Comparison of ENCODE assay signal across 10 mouse cellular contexts in the genomic region with DNA sequence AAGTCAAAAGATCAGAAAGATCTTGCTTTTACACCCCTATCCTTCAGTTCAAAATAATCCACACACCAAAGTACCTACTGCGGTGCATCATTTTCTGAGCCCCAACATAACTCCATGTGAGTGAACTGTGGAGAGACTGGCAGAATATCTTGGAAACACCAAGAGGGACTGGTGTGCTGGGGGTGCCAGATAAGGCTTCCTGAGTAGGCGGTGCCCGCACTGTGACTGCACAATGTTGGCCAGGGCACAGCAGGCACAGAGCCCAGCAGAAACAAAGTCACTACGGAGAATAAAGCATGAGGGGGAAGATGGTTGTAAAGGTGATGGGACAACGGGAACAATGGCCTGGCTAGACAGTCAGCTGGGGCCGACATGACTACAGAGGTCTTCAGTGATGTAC.
DNase-seq lines count a peak whose midpoint lies in the region; ATAC-seq lines count a peak whose summit lies in the region.
"Had no signal": no experiment of that assay in that cellular context is flagged by ENCODE, and none has a peak within 500 bp of the region (broad histone marks: within the 10 kb centered on the region; RNA-seq: fewer than 3 reads in every experiment).

No protein-coding gene starts in this region.

- no peak overlapping the region for H3K4me3 ChIP-seq in midbrain, embryonic 16.5 days (ENCODE audit: low read depth, low read length)
- H3K4me3 ChIP-seq: neural tube, embryonic 12.5 days had no signal

- no peak overlapping the region for H3K27ac ChIP-seq in midbrain, embryonic 16.5 days (ENCODE audit: low read length)
- H3K27ac ChIP-seq: neural tube, embryonic 12.5 days had no signal

- no peaks in the 10 kb centered on the region for H3K36me3 ChIP-seq in midbrain, embryonic 16.5 days (ENCODE audit: control insufficient read depth, insufficient read depth, low read length)
- H3K36me3 ChIP-seq: neural tube, embryonic 12.5 days had no signal

- H3K9me3 ChIP-seq in midbrain, embryonic 16.5 days (replicated peaks; ENCODE audit: control insufficient read depth, low read length, poor library complexity, severe bottlenecking) = no peaks in the 10 kb centered on the region
- H3K9me3 ChIP-seq: neural tube, embryonic 12.5 days had no signal

- H3K4me2 ChIP-seq in midbrain, embryonic 16.5 days (ENCODE audit: low read length) = no peak overlapping the region
- H3K4me2 ChIP-seq: neural tube, embryonic 12.5 days had no signal

- 80% methylated on average over 6 of the region's 6 CpGs for WGBS in midbrain, embryonic 16.5 days

- no peak for DNase-seq in frontal cortex, postnatal 25 days (ENCODE audit: low spot score in 2 of 2)
- DNase-seq in adipocyte (ENCODE audit: low spot score) = peak; percentile 39
- no peak for DNase-seq in Muller cell, postnatal 12 days (ENCODE audit: inconsistent ontology term)
- DNase-seq: cerebellum, adult 11-12 months had no signal

- 0 out of 2 replicates have a peak, but pooled peaks cover 7% of the 10 kb centered on the region for H3K4me1 ChIP-seq in midbrain, embryonic 16.5 days (ENCODE audit: control insufficient read depth, insufficient read depth, low read length)

- H3K9ac ChIP-seq in midbrain, embryonic 16.5 days (ENCODE audit: low read depth, low read length) = no peak overlapping the region
- H3K9ac ChIP-seq: neural tube, embryonic 12.5 days had no signal

- H3K27me3 ChIP-seq in midbrain, embryonic 16.5 days (ENCODE audit: control insufficient read depth, insufficient read depth, low read depth, low read length) = no peaks in the 10 kb centered on the region
- H3K27me3 ChIP-seq: neural tube, embryonic 12.5 days had no signal

- 0 out of 2 replicates have a peak, but pooled peaks have one; percentile 15 for ATAC-seq in frontal cortex, adult (ENCODE audit: low TSS enrichment)
- peak; percentile 84 to 87 for ATAC-seq in hematopoietic stem cell, adult 5-6 weeks (replicated peaks in 1 of 2; ENCODE audit: insufficient read depth in 1 of 2, low FRiP score in 2 of 2, low TSS enrichment in 1 of 2, low read depth in 1 of 2, poor library complexity in 2 of 2, severe bottlenecking in 2 of 2)
- ATAC-seq in megakaryocyte-erythroid progenitor cell, adult 5-6 weeks (replicated peaks; ENCODE audit: low FRiP score, low TSS enrichment, poor library complexity, severe bottlenecking) = peak; percentile 97
- ATAC-seq in activated CD4-positive, CD25-positive, alpha-beta regulatory T cell, adult 4 months = no peak
- ATAC-seq in midbrain, embryonic 16.5 days = no peak

Comparison
In these comparisons a context has a peak if more than half of its experiments do, and no peak if none do; other contexts are left out.
1. ATAC-seq: peak in frontal cortex, adult (single experiment), hematopoietic stem cell, adult 5-6 weeks (2 of 2) and megakaryocyte-erythroid progenitor cell, adult 5-6 weeks (single experiment); none in activated CD4-positive, CD25-positive, alpha-beta regulatory T cell, adult 4 months (single experiment) and midbrain, embryonic 16.5 days (single experiment).